Mouse (Mus musculus) testis, adult 10 weeks (tissue): ENCODE measurements around the gene Napa. TPM values are rescaled to one million over a fixed set of nuclear protein-coding genes. Genes with fewer than 3 reads are reported as not detected.

Source experiments
- polyA plus RNA-seq: library from polyadenylated mRNA; stranded (reverse); fragments of 350-450 nt; fragmentation: Illumina TruSeq; extraction: RNeasy Lipid Tissue Mini Kit (QIAGEN cat#74804); gene quantifications from one replicate; pipeline ENCODE4 v1.2.3, GENCODE M21; 2014; ENCODE audit warnings: low read depth, low replicate concordance

Napa gene
- polyA plus RNA-seq: 32.6 TPM

GRCm38 (mm10) chr7:16098021-16099017 is at the start of gene Napa:
Gene Napa (plus strand): TSS chr7:16098458.

GRCm38 (mm10) chr7:16061219-16062098 is 36.8 kb upstream of the Napa start, which contains the start of gene Zfp541:
Gene Zfp541 (plus strand): TSS chr7:16061814.

GRCm38 (mm10) chr7:16119569-16120261 is 21.5 kb downstream of the Napa start, which contains the start of gene Kptn:
Gene Kptn (plus strand): TSS chr7:16119895.

GRCm38 (mm10) chr7:16129421-16129845 is 31.2 kb downstream of the Napa start, which contains the start of gene Slc8a2:
Gene Slc8a2 (plus strand): TSS chr7:16129826.

Other genes with a start within 250 kb of the Napa start
- gene Crx, start 218.5 kb upstream of the Napa start, polyA plus RNA-seq: not detected
- not detected for gene Crxos, start 215.8 kb upstream of the Napa start, polyA plus RNA-seq
- gene Selenow, start 176.1 kb upstream of the Napa start, polyA plus RNA-seq: 12.0 TPM
- 9.3 TPM for gene Nop53, start 152.4 kb upstream of the Napa start, polyA plus RNA-seq
- 1.5 TPM for gene Ehd2, start 130.9 kb upstream of the Napa start, polyA plus RNA-seq
- gene Bicra, start 50.5 kb upstream of the Napa start, polyA plus RNA-seq: 0.15 TPM
- 18.6 TPM for gene Zfp541, start 36.6 kb upstream of the Napa start, polyA plus RNA-seq
- gene Kptn, start 21.4 kb downstream of the Napa start, polyA plus RNA-seq: 2.6 TPM
- gene Slc8a2, start 31.4 kb downstream of the Napa start, polyA plus RNA-seq: 2.8 TPM
- not detected for gene Meis3, start 76.6 kb downstream of the Napa start, polyA plus RNA-seq
- gene Dhx34, start 123.6 kb downstream of the Napa start, polyA plus RNA-seq: 0.32 TPM
- gene C5ar2, start 145.7 kb downstream of the Napa start, polyA plus RNA-seq: not detected
- gene C5ar1, start 161.1 kb downstream of the Napa start, polyA plus RNA-seq: 0.28 TPM
- 1.8 TPM for gene Inafm1, start 175.2 kb downstream of the Napa start, polyA plus RNA-seq
- 18.3 TPM for gene Ccdc9, start 188.3 kb downstream of the Napa start, polyA plus RNA-seq
- not detected for gene Bbc3, start 209.9 kb downstream of the Napa start, polyA plus RNA-seq